8 mouse cellular contexts compared by ENCODE assay signal in the genomic region with DNA sequence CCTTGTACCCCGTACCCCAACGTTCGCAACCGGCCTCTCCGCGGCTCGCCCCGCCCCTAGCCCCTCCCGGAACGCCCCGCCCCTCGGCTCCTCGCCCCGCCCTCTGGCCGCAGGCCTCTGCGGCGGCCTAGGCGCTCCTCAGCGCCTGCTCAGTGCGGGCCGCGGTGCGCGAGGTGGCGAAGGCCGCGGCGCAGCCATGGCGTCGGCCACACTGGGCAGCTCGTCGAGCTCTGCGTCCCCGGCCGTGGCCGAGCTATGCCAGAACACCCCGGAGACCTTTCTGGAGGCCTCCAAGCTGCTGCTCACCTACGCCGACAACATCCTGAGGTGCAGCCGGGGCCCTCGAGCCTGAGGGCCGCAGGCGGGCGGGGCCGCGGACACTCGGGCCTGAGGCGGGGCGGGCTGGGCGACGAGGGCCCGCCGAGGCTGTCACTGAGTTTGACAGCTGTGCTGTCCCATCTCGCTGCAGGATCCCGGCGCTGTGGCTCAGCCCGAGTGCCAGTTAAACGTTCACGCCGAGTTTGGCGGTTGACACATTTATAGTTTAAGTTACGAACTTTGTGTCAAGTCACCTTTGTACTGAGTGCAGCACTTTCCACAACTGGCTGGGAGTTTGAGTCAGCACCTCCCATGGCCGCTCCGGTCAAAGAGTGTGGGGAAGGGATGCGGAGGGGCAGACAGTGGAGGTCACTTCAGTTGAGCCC. TPM values are rescaled to one million over a fixed set of nuclear protein-coding genes. Genes with fewer than 3 reads are reported as not detected.
DNase-seq lines count a peak whose midpoint lies in the region; ATAC-seq and TF ChIP-seq lines count a peak whose summit lies in the region.

A gene (plus strand): TSS at position 110 of the 704 bp plus-strand sequence.
A gene (minus strand): TSS at position 638 of the 704 bp plus-strand sequence.

- H3K27ac ChIP-seq in forebrain, embryonic 14.5 days (ENCODE audit: low read depth, low read length) = peak within 1 kb of the TSS; percentile 82
- peak within 1 kb of the TSS; percentile 71 for H3K27ac ChIP-seq in neural tube, embryonic 14.5 days (ENCODE audit: low read depth, low read length)
- H3K27ac ChIP-seq in testis, adult 2 months (ENCODE audit: control insufficient read depth, insufficient read depth, low read depth, low read length) = peak within 1 kb of the TSS; percentile 94

- under 1% methylated on average over 64 of the region's 65 CpGs for WGBS in forebrain, embryonic 14.5 days
- under 1% methylated on average over 63 of the region's 65 CpGs for WGBS in neural tube, embryonic 14.5 days

- H3K9me3 ChIP-seq in E14TG2a.4 (ENCODE audit: low read length) = no peaks in the 10 kb centered on the region
- no peaks in the 10 kb centered on the region for H3K9me3 ChIP-seq in forebrain, embryonic 14.5 days (replicated peaks; ENCODE audit: control insufficient read depth, low read length)
- H3K9me3 ChIP-seq in neural tube, embryonic 14.5 days (ENCODE audit: control insufficient read depth, low read length) = no peaks in the 10 kb centered on the region

- peak within 1 kb of the TSS; percentile 92 for H3K9ac ChIP-seq in forebrain, embryonic 14.5 days (ENCODE audit: low read length)
- H3K9ac ChIP-seq in neural tube, embryonic 14.5 days (replicated peaks; ENCODE audit: low read depth, low read length) = peak within 1 kb of the TSS; percentile 91

- intact Hi-C loops in heart, postnatal 10 days (cut with DNase I) = loop anchor here (2.0 kb wide), 1 partner anchor 115 kb away; a partner anchor contains a TSS

- H3K4me1 ChIP-seq in E14TG2a.4 (replicated peaks; ENCODE audit: low read depth, low read length) = peaks cover 5% of the 10 kb centered on the region; the same call in 1 of the 2 replicates
- H3K4me1 ChIP-seq in forebrain, embryonic 14.5 days (ENCODE audit: control insufficient read depth, insufficient read depth, low read length) = peaks cover 6% of the 10 kb centered on the region; the same call in 1 of the 2 replicates
- peaks cover 4% of the 10 kb centered on the region; the same call in 1 of the 2 replicates for H3K4me1 ChIP-seq in neural tube, embryonic 14.5 days (ENCODE audit: control insufficient read depth, insufficient read depth, low read length)
- H3K4me1 ChIP-seq in testis, adult 2 months (ENCODE audit: control insufficient read depth, insufficient read depth, low read length) = no peaks in the 10 kb centered on the region

- TF ChIP-seq CTCF in E14TG2a.4 (conservative IDR thresholded peaks at IDR 0.05; ENCODE audit: low read length) = no peak
- no peak for TF ChIP-seq CTCF in testis, adult 2 months (IDR thresholded peaks at IDR 0.05; ENCODE audit: control insufficient read depth, insufficient read depth, insufficient replicate concordance, low read depth, low read length)

- TF ChIP-seq POLR2A in testis, adult 2 months (IDR thresholded peaks at IDR 0.05; ENCODE audit: control insufficient read depth, low read depth, low read length) = peak; percentile 99

- ATAC-seq in forebrain, embryonic 14.5 days = peak; percentile 99
- peak; percentile 99 for ATAC-seq in neural tube, embryonic 14.5 days (ENCODE audit: low read depth)

- no peaks in the 10 kb centered on the region for H3K36me3 ChIP-seq in E14TG2a.4 (ENCODE audit: insufficient read depth, low read length)
- no peaks in the 10 kb centered on the region for H3K36me3 ChIP-seq in forebrain, embryonic 14.5 days (ENCODE audit: control insufficient read depth, insufficient read depth, low read length)
- no peaks in the 10 kb centered on the region for H3K36me3 ChIP-seq in neural tube, embryonic 14.5 days (ENCODE audit: control insufficient read depth, insufficient read depth, low read length)
- no peaks in the 10 kb centered on the region; the same call in 1 of the 2 replicates for H3K36me3 ChIP-seq in testis, adult 2 months (ENCODE audit: control insufficient read depth, insufficient read depth, low read length)

- peak; percentile 83 for DNase-seq in cerebellum, adult 11 months
- peak; percentile 83 for DNase-seq in forebrain, embryonic 14.5 days (ENCODE audit: low spot score)
- DNase-seq in heart, postnatal 10 days = peak; percentile 91
- DNase-seq in layer of hippocampus, adult 11-12 months (ENCODE audit: low spot score) = peak; percentile 77
- DNase-seq in lung, adult 18-20 months = peak; percentile 79 to 82

- peak within 1 kb of the TSS; percentile 82 for H3K4me3 ChIP-seq in E14TG2a.4 (replicated peaks; ENCODE audit: low read length)
- peak within 1 kb of the TSS; percentile 74 for H3K4me3 ChIP-seq in forebrain, embryonic 14.5 days (ENCODE audit: low read depth, low read length)
- H3K4me3 ChIP-seq in neural tube, embryonic 14.5 days (ENCODE audit: low read depth, low read length) = peak within 1 kb of the TSS; percentile 82
- peak within 1 kb of the TSS; percentile 90 for H3K4me3 ChIP-seq in testis, adult 2 months (ENCODE audit: control insufficient read depth, low read depth, low read length)

- H3K4me2 ChIP-seq in forebrain, embryonic 14.5 days (ENCODE audit: low read length) = peak within 1 kb of the TSS; percentile 88
- H3K4me2 ChIP-seq in neural tube, embryonic 14.5 days (ENCODE audit: low read depth, low read length) = peak within 1 kb of the TSS; percentile 87

- H3K27me3 ChIP-seq in E14TG2a.4 (ENCODE audit: insufficient read depth, low read length) = 0 out of 2 replicates have a peak, but pooled peaks cover 2% of the 10 kb centered on the region
- H3K27me3 ChIP-seq in forebrain, embryonic 14.5 days (replicated peaks; ENCODE audit: control insufficient read depth, insufficient read depth, low read length) = no peaks in the 10 kb centered on the region
- no peaks in the 10 kb centered on the region for H3K27me3 ChIP-seq in neural tube, embryonic 14.5 days (ENCODE audit: control insufficient read depth, insufficient read depth, low read length)
- H3K27me3 ChIP-seq in testis, adult 2 months (ENCODE audit: control insufficient read depth, insufficient read depth, low read length) = no peaks in the 10 kb centered on the region

RNA-seq across cellular contexts. Expression of the first gene that starts in this region (rescaled TPM):
- 30.9 and 34.9 TPM in 2 replicates for polyA plus RNA-seq in forebrain, embryonic 14.5 days (2014; fragmentation: Nextera tagmentation; extraction: Ambion mirVana)
- 10 to 100 TPM; 35.4 to 36.2 TPM for total RNA-seq in heart, postnatal 10 days (2021)
- 27.5 and 29.2 TPM in 2 replicates for polyA plus RNA-seq in neural tube, embryonic 14.5 days (2014; fragmentation: Nextera tagmentation; extraction: Ambion mirVana)
- 86.3 and 110 TPM in 2 replicates for polyA plus RNA-seq in testis, adult 2 months (2012; rRNA removed)

RNA-seq across cellular contexts. Expression of the second gene that starts in this region (rescaled TPM):
- polyA plus RNA-seq in forebrain, embryonic 14.5 days (2014; fragmentation: Nextera tagmentation; extraction: Ambion mirVana) = 0.96 and 1.1 TPM in 2 replicates
- total RNA-seq in heart, postnatal 10 days (2021) = 10 to 100 TPM; 17.1 to 18.8 TPM
- polyA plus RNA-seq in neural tube, embryonic 14.5 days (2014; fragmentation: Nextera tagmentation; extraction: Ambion mirVana) = 1.4 TPM in 2 replicates
- 18.8 and 18.9 TPM in 2 replicates for polyA plus RNA-seq in testis, adult 2 months (2012; rRNA removed)

Comparison
In these comparisons a context has a peak if more than half of its experiments do, and no peak if none do; other contexts are left out.
1. Peak in every context shown above with its lines: DNase-seq, ATAC-seq, H3K4me3 ChIP-seq and H3K27ac ChIP-seq.